ENCODE assay signal across 15 mouse cellular contexts in the genomic region with DNA sequence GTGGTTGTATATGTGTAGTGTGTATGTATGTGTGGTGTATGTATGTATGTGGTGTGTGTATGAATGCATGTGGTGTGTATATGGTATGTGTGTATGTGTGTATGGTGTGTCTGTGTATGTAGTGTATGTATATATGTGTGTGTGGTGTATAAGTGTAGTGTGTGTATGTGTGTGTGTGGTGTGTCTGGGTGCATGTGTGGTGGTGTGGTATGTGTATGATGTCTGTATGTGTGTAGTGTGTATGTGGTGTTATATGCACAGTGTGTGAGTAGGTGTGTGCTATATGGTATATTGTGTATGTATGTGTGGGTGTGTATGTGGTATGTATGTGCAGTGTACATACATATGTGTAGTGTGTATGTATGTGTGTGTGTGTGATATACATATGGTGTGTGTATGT. TPM values are rescaled to one million over a fixed set of nuclear protein-coding genes. Genes with fewer than 3 reads are reported as not detected.
"Had no signal": no experiment of that assay in that cellular context is flagged by ENCODE, and none has a peak within 500 bp of the region (broad histone marks: within the 10 kb centered on the region; RNA-seq: fewer than 3 reads in every experiment).

No protein-coding gene starts in this region.

- H3K9me3 ChIP-seq: intestine, embryonic 15.5 days; lung, embryonic 15.5 days; neural tube, embryonic 12.5 days had no signal

- H3K4me2 ChIP-seq: intestine, embryonic 15.5 days; lung, embryonic 15.5 days; neural tube, embryonic 12.5 days had no signal

- H3K9ac ChIP-seq: intestine, embryonic 15.5 days; lung, embryonic 15.5 days; neural tube, embryonic 12.5 days had no signal

- DNase-seq: kidney, adult 18-20 months; kidney, postnatal 10 days; kidney, postnatal 4 days; left cerebral cortex, postnatal 4 days; lung, postnatal 14 days; midbrain, embryonic 14.5 days; thymus, adult 18-20 months; thymus, postnatal 14 days had no signal

- H3K36me3 ChIP-seq: intestine, embryonic 15.5 days; lung, embryonic 15.5 days; neural tube, embryonic 12.5 days had no signal

- H3K27me3 ChIP-seq: intestine, embryonic 15.5 days; lung, embryonic 15.5 days; neural tube, embryonic 12.5 days had no signal

- H3K27ac ChIP-seq: intestine, embryonic 15.5 days; layer of hippocampus, adult 2 months; lung, embryonic 15.5 days; neural tube, embryonic 12.5 days had no signal

- H3K4me3 ChIP-seq: intestine, embryonic 15.5 days; layer of hippocampus, adult 2 months; lung, embryonic 15.5 days; neural tube, embryonic 12.5 days had no signal

- ATAC-seq: intestine, embryonic 15.5 days had no signal

RNA-seq across cellular contexts. Expression of gene Tspan32, which starts 15.2 kb away (rescaled TPM):
- total RNA-seq: layer of hippocampus, postnatal 10 days; left cerebral cortex, postnatal 4 days had no signal

RNA-seq across cellular contexts. Expression of gene Ascl2, which starts 51.0 kb away (rescaled TPM):
- total RNA-seq: liver, adult 2 months; monocyte, adult 5-6 weeks had no signal
- polyA plus RNA-seq: liver, adult 2 months had no signal
